Mouse (Mus musculus) liver, embryonic 12.5 days (tissue): ENCODE data around the gene Serpinf2. TPM values are rescaled to one million over a fixed set of nuclear protein-coding genes. Genes with fewer than 3 reads are reported as not detected.
"Not testable (repeated sequence)": the region's sequence is repeated elsewhere in the genome, so short reads cannot be mapped to it uniquely, and the experiment has no call there.

Experiments used
- ATAC-seq: fragments of 200-750 bp; cut with Nextera tagmentation; 2 replicates; pipeline ENCODE4 v1.8.0; 2017; ENCODE audit warnings: moderate number of reproducible peaks, mild to moderate bottlenecking, moderate library complexity
- H3K27ac ChIP-seq: fragments of 300-500 bp; sonication (generic); 2 replicates; pipeline ENCODE4 v1.5.1; 2016; ENCODE audit warnings: mild to moderate bottlenecking
- H3K27me3 ChIP-seq: fragments of 300-500 bp; sonication (generic); replicated peaks from 2 replicates; pipeline ENCODE4 v1.6.1; 2016; ENCODE audit warnings: mild to moderate bottlenecking, moderate library complexity
- H3K36me3 ChIP-seq: fragments of 300-500 bp; sonication (generic); 2 replicates; pipeline ENCODE4 v1.6.1; 2016; ENCODE audit warnings: mild to moderate bottlenecking, moderate library complexity
- H3K4me1 ChIP-seq: fragments of 300-500 bp; sonication (generic); 2 replicates; pipeline ENCODE4 v1.6.1; 2016
- H3K4me2 ChIP-seq: fragments of 300-500 bp; sonication (generic); 2 replicates; pipeline ENCODE4 v1.6.1; 2016; ENCODE audit warnings: mild to moderate bottlenecking, moderate library complexity
- H3K4me3 ChIP-seq: fragments of 300-500 bp; sonication (generic); 2 replicates; pipeline ENCODE4 v1.5.1; 2016; ENCODE audit warnings: mild to moderate bottlenecking, moderate library complexity
- H3K9ac ChIP-seq: fragments of 300-500 bp; sonication (generic); 2 replicates; pipeline ENCODE4 v1.6.1; 2016; ENCODE audit warnings: mild to moderate bottlenecking, moderate library complexity
- H3K9me3 ChIP-seq: fragments of 300-500 bp; sonication (generic); replicated peaks from 2 replicates; pipeline ENCODE4 v1.6.1; 2016; ENCODE audit warnings: mild to moderate bottlenecking, moderate library complexity
- WGBS: fragments of 180-500 bp; shearing (Covaris S2); methylation state at CpG from one replicate; pipeline ENCODE4 v1.1.7; 2016; ENCODE audit not compliant: insufficient replicate concordance; 5-methylcytosine and 5-hydroxymethylcytosine counted together
- microRNA counts: library from miRNA; unstranded; fragments of <30 nt; microRNA quantifications from one replicate; lab custom pipeline; 2017
- microRNA-seq: library from miRNA; unstranded; fragments of <30 nt; microRNA quantifications from one replicate; pipeline ENCODE4, GENCODE M21; 2017
- polyA plus RNA-seq: library from polyadenylated mRNA; unstranded; fragments of >200 nt; fragmentation: Nextera tagmentation; extraction: Ambion mirVana; gene quantifications from 2 replicates; pipeline ENCODE4 v1.2.1, GENCODE M21; 2016

Gene Serpinf2
- polyA plus RNA-seq, 1 experiment from 2014 or later, result 375 TPM

DNA sequence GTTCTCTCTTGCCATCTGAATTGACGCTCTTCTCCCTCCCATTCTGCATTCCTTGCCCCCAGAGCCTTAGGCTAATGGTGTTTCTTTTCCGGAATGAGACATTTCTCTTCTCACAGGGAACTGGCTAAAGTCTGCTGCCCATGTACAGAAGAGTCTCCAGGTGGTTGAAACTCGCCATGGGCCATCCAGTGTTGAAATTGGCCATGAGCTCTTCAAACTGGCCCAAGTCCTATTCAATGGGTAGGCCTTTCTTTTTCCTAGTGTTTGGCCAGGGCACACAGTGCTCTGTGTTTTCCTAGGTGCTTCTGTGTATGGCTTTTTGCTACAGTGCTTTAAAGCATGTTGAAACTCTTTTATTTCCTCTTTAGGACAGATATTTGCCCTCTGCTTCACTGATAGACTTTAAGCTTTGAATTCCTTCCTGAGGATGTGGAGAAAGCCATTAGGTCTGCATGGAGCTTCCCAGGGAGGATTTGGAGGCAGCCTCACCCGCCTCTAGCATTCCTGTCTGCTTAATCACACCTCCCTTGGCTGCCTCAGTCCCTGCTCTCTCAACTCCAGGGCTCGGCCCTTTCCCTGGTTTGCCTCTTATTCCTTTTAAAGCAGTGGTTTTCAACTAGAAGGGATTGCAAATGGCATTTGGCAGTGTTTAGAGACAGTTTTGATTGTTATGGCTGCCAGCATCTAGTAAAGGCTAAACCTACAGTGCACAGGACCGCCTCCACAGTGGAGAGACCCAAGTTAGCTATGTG is 35.9 kb downstream of the Serpinf2 start:
- H3K4me2 ChIP-seq, result no peak overlapping the region
- no peaks in the 10 kb centered on the region for H3K36me3 ChIP-seq
- H3K27me3 ChIP-seq, result no peaks in the 10 kb centered on the region
- no peaks in the 10 kb centered on the region for H3K9me3 ChIP-seq
- no peak overlapping the region for H3K9ac ChIP-seq
- peaks cover 8% of the 10 kb centered on the region; the same call in 1 of the 2 replicates for H3K4me1 ChIP-seq
- 66% methylated on average over 6 of the region's 6 CpGs for WGBS
- H3K27ac ChIP-seq, result no peak overlapping the region
- H3K4me3 ChIP-seq, result no peak overlapping the region
- no peak for ATAC-seq

DNA sequence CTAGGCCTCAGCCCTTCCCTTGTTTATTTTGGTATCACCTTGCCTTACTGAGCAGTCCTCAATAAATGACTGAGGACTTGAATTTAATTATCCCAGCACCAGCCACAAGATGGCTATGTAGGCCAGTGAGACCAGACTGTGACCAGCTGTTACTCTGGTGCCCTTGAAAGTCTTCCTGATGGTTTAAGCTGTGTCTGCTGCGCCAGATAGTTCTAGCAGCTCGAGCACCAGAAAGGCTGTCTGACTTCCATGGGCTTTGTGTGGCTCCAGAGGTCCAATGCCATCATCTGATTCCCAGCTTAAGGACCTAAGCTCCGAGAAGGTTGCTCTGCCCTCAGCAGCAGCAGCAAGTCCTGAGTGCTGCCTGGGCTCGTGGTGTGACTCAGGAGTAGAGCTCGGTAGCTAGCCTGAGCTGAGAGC is 37.1 kb downstream of the Serpinf2 start:
- Histone ChIP-seq H3K9ac (no peak overlapping the region), H3K4me3 (no peak overlapping the region), H3K27ac (no peak overlapping the region; the same call in 1 of the 2 replicates), H3K4me1 (peaks cover 8% of the 10 kb centered on the region; the same call in 1 of the 2 replicates), H3K27me3 (no peaks in the 10 kb centered on the region), H3K4me2 (no peak overlapping the region), H3K9me3 (no peaks in the 10 kb centered on the region), H3K36me3 (no peaks in the 10 kb centered on the region)
- WGBS, result 58% methylated on average over 5 of the region's 5 CpGs
- peak; percentile 49; the same call in 1 of the 2 replicates for ATAC-seq

DNA sequence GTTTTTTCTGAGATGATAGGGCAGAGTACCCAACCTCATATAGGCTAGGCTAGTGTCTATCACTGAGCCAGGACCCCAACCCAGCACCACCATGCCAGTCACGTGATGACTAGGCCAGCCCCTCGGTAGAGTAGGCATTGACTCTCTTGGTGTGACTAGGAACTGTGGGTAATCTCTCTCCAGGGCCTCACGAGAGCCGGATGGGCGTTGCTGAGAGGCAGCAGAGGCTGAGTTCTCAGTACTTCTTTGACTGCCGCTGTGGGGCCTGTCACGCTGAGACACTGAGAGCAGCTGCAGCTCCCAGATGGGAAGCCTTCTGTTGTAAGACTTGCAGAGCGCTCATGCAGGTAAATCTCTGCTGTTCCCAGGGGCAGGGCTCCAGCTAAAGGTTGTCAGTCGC is 39.3 kb downstream of the Serpinf2 start:
- 73% methylated on average over 9 of the region's 9 CpGs for WGBS
- Histone ChIP-seq H3K4me3 (no peak overlapping the region), H3K9ac (no peak overlapping the region), H3K27ac (no peak overlapping the region), H3K4me2 (no peak overlapping the region), H3K4me1 (peaks cover 8% of the 10 kb centered on the region; the same call in 1 of the 2 replicates), H3K27me3 (no peaks in the 10 kb centered on the region), H3K9me3 (no peaks in the 10 kb centered on the region), H3K36me3 (no peaks in the 10 kb centered on the region)
- no peak for ATAC-seq

DNA sequence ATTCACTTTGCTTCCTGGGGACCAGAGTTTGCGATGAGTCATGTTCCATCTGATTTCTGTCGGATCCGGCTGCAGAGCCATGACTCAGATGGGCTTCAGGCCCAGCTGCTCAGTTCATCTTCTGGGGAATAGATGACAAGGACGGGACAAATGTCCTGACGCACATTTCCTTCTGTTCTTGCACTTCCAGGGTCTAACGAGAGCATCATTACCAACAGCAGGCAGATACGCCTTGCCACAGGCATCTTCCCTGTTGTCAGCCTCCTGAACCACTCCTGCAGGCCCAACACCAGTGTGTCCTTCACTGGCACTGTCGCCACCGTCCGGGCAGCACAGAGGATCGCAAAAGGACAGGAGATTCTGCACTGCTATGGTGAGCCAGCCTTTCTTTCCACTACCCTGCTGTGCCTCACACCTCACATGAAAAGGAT is 40.0 kb downstream of the Serpinf2 start:
- H3K4me1 ChIP-seq, result peaks cover 8% of the 10 kb centered on the region; the same call in 1 of the 2 replicates
- no peak overlapping the region for H3K4me3 ChIP-seq
- H3K27ac ChIP-seq, result no peak overlapping the region
- no peak for ATAC-seq
- H3K9me3 ChIP-seq, result no peaks in the 10 kb centered on the region
- no peaks in the 10 kb centered on the region for H3K36me3 ChIP-seq
- H3K27me3 ChIP-seq, result no peaks in the 10 kb centered on the region
- WGBS, result 79% methylated on average over 11 of the region's 11 CpGs
- no peak overlapping the region for H3K9ac ChIP-seq
- H3K4me2 ChIP-seq, result no peak overlapping the region

DNA sequence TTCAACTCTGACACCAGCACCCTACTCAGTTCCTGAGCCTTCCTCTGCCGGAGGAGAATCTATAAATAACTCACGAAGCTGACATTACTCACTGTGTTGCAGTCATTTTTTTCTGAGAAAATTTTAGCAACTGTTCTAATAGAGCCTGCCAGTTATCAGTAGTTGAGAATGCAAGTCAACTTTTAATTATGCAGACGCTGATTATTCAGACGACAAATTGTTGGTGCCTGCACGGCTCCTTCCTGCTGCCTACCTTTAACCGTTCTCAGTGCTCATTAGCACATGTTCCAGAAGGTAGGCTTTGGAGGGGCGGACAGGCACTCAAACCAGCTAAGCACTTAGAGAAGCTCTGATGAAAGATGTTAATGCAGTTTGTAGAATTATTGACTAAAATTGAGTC is 41.9 kb downstream of the Serpinf2 start:
- Histone ChIP-seq H3K36me3 (no peaks in the 10 kb centered on the region), H3K27me3 (no peaks in the 10 kb centered on the region), H3K4me1 (no peaks in the 10 kb centered on the region), H3K27ac (no peak overlapping the region), H3K4me2 (no peak overlapping the region), H3K9ac (no peak overlapping the region), H3K9me3 (no peaks in the 10 kb centered on the region), H3K4me3 (no peak overlapping the region)
- ATAC-seq, result no peak
- 71% methylated on average over 7 of the region's 7 CpGs for WGBS

DNA sequence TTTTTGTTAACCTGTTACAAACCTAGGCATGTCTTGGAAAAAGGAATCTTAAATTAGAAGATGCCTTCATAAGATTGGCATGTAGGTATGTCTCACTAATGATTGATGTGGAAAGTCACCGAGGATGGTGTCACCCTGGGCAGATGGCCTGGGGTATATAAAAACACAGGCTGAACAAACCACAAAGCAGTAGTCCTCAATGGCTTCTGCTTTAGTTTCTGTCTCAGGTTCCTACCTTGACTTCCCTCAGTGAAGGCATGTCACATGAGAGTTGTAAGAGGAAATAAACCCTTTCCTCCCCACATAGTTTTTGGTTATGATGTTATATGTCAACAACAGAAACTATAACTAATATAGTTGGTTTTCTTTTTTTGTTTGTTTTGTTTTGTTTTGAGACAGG is 43.8 kb downstream of the Serpinf2 start:
- no peak for ATAC-seq
- WGBS, result 44% methylated on average over 1 of the region's 1 CpGs
- Histone ChIP-seq H3K4me2 (no peak overlapping the region), H3K36me3 (no peaks in the 10 kb centered on the region), H3K27me3 (no peaks in the 10 kb centered on the region), H3K9ac (no peak overlapping the region), H3K4me1 (no peaks in the 10 kb centered on the region), H3K27ac (no peak overlapping the region), H3K9me3 (no peaks in the 10 kb centered on the region), H3K4me3 (no peak overlapping the region)

DNA sequence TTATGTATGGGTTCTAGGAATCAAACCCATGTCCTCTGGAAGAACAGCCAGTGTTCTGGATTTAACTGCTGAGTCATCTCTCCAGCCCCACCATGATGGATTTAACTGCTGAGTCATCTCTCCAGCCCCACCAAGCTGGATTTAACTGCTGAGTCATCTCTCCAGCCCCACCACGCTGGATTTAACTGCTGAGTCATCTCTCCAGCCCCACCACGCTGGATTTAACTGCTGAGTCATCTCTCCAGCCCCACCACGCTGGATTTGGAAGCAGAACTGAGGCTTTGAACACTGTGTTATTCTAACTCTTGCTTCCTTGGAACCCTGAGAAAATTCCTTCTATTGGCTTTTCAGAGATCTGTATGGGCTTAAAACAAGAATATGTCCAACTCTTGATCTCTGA is 55.9 kb downstream of the Serpinf2 start:
- not testable (repeated sequence) for ATAC-seq, H3K9me3 ChIP-seq, H3K9ac ChIP-seq, H3K4me2 ChIP-seq, H3K4me3 ChIP-seq, H3K27me3 ChIP-seq
- WGBS, result 12% methylated on average over 3 of the region's 3 CpGs
- Histone ChIP-seq H3K27ac (peak overlapping the region; percentile 68), H3K36me3 (peaks cover 12% of the 10 kb centered on the region), H3K4me1 (peaks cover 16% of the 10 kb centered on the region; the same call in 1 of the 2 replicates)

MicroRNAs within 50 kb of the gene (microRNA counts, 519-probe panel; counts per million panel counts)
- microRNA mmu-miR-22 (lab: Ali Mortazavi, UCI), result 6,742 counts per million, percentile 94 among the panel's probes with 10 or more counts

Small RNA genes lying within 50 kb of the gene (microRNA-seq; reads per million reads assigned to microRNA genes)
- gene Mir22, result 9,831 reads per million, percentile 93 among the genes with 10 or more reads in this experiment

Other genes starting within 250 kb of the Serpinf2 start
- gene Dph1, start 248.3 kb downstream of the Serpinf2 start, polyA plus RNA-seq, result 19.7 and 20.5 TPM in 2 replicates
- gene Rtn4rl1, start 245.8 kb downstream of the Serpinf2 start, polyA plus RNA-seq, result 1.2 and 1.3 TPM in 2 replicates
- gene Rpa1, start 91.3 kb downstream of the Serpinf2 start, polyA plus RNA-seq, result 143 and 149 TPM in 2 replicates
- gene Smyd4, start 91.2 kb downstream of the Serpinf2 start, polyA plus RNA-seq, result 6.9 and 8.6 TPM in 2 replicates
- 158 and 172 TPM in 2 replicates for gene Serpinf1, start 16.9 kb downstream of the Serpinf2 start, polyA plus RNA-seq
- gene Wdr81, start 15.1 kb upstream of the Serpinf2 start, polyA plus RNA-seq, result 24.8 and 25.0 TPM in 2 replicates
- 19.6 and 21.4 TPM in 2 replicates for gene Tlcd2, start 22.1 kb upstream of the Serpinf2 start, polyA plus RNA-seq
- gene Prpf8, start 47.2 kb upstream of the Serpinf2 start, polyA plus RNA-seq, result 46.6 and 47.9 TPM in 2 replicates
- gene Rilp, start 70.5 kb upstream of the Serpinf2 start, polyA plus RNA-seq, result 0.89 and 1.2 TPM in 2 replicates
- gene Scarf1, start 73.9 kb upstream of the Serpinf2 start, polyA plus RNA-seq, result 5.2 TPM in 2 replicates
- 5.9 and 6.3 TPM in 2 replicates for gene Slc43a2, start 92.1 kb upstream of the Serpinf2 start, polyA plus RNA-seq
- 65.7 and 69.3 TPM in 2 replicates for gene Pitpna, start 148.5 kb upstream of the Serpinf2 start, polyA plus RNA-seq
- 15.0 and 15.8 TPM in 2 replicates for gene Inpp5k, start 191.4 kb upstream of the Serpinf2 start, polyA plus RNA-seq
- 34.6 and 35.5 TPM in 2 replicates for gene Myo1c, start 210.9 kb upstream of the Serpinf2 start, polyA plus RNA-seq
- gene Crk, start 239.7 kb upstream of the Serpinf2 start, polyA plus RNA-seq, result 50.2 and 53.6 TPM in 2 replicates